Mouse (Mus musculus): Measurements from ENCODE around the gene Grik3.
A peak's percentile ranks its signal among the peaks of the same experiment; 100 is the strongest.

Grik3 gene

GRCm38 (mm10) chr4:125718429-125719140, 228.1 kb downstream of the Grik3 start:
- DNase-seq (ENCODE audit: low read depth, low spot score), result peak; percentile 71

GRCm38 (mm10) chr4:125726241-125726640, 235.7 kb downstream of the Grik3 start:
- no peak for DNase-seq (ENCODE audit: low read depth, low spot score)

- DNase-seq (ENCODE audit: low read depth, low spot score), result no peak
Observed at GRCm38 (mm10) chr4:125727030-125727429, 236.5 kb downstream of the Grik3 start.

GRCm38 (mm10) chr4:125727626-125728025, 237.1 kb downstream of the Grik3 start:
- DNase-seq (ENCODE audit: low read depth, low spot score), result no peak

DNA sequence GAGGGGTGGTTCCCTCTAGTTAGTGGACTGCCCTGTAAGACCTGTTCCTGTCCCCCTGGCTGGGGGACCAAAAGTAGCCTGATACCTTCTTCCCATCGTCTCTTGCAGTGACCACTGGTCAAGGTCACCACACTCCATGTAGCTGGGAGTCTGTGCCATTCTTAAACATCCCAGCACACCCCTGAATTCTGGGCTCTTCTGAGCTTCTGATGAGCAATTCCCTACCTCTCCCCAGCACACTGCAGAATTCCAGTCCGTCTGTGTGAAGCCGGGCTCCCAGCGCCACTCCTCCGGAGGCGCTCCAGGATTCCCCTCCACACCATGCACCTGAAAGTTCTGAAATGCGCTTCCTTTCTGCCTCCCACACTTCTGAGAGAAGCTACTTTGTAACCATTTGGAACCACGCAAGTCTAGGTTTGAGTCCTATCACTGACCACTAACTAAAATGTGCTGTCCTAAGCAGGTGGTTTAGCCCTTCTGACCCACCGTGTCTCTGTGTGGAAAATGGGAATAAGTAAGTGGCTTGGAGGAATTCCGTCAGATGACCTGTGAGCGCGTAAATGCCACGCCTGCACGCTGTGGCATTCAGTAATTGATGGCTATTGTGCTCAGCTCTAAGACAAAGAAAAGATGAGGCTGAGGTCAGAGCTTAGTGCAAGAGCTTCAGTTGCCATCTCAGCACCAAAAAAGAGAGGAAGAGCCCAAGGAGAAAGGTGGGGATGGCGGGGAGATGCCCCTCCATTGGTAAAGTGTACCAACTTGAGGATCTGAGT, 237.8 kb downstream of the Grik3 start:
- DNase-seq (ENCODE audit: low read depth, low spot score), result no peak

DNA sequence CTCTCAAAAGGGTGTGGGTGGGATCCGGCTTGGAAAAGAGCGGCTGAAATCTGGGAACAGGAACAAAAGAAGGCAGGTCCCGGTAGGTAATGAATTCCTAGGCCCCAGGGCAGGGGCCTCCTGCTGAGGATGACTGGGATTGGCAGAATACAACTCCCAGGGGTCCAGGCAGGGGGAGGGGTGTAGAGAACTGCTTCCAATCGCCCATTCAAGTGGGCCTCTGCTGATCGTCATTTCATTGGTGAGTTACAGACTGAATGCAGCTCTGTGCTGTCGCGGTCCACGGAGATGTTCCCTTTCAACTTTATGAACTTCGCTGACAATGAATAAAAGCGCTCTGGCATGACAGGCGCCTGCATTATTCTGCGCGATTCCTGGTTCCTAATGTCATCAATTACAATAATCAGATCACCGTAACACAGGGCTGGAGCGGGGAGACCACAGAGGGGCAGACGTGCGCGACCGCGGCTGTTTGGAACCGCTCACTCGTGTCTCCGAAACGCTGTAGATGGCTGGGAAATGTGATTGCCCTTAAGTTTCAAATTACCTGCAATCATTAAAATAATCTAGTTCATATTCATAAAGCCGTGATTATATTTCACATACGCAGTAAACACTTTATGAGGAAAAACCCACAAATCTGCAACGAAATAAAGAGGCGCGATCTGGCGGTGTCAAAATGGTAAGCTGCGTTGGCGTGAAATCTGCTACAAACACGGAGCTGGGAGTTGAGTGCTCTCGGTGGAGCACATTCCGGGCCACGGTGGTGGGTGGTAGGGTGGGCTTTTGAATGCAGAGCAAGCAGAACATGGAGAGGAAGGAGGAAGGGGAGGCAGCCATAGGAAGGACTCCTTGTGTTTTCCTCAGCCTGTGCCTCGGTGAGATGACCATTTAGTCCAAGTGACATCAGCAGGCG, 239.1 kb downstream of the Grik3 start:
- DNase-seq (ENCODE audit: low read depth, low spot score), result peak; percentile 13

DNA sequence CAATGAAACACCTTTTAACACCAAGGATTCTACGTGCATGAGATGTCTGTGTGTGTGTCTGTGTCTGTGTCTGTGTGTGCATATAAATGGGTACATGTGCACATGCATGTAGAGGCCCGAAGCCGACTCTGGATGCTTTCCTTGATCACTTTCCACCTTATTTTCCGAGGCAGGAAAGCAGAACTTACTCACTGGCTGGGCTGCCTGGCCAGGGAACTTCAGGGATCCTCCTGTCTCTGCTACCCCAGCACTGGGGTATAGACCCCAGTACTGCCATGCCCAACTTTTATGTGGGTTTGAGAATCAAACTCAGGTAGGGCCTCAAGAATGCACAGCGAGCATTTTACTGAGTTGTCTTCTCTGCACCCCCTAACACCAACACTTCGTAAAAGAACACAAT, 240.3 kb downstream of the Grik3 start:
- DNase-seq (ENCODE audit: low read depth, low spot score), result no peak

GRCm38 (mm10) chr4:125736783-125737182, 246.3 kb downstream of the Grik3 start:
- DNase-seq (ENCODE audit: low read depth, low spot score), result no peak

- DNase-seq (ENCODE audit: low read depth, low spot score), result peak; percentile 49
Observed at GRCm38 (mm10) chr4:125738825-125739224, 248.3 kb downstream of the Grik3 start.

- no peak for DNase-seq (ENCODE audit: low read depth, low spot score)
Observed at GRCm38 (mm10) chr4:125742162-125742571, 251.7 kb downstream of the Grik3 start.

- DNase-seq (ENCODE audit: low read depth, low spot score), result no peak
Observed at GRCm38 (mm10) chr4:125745902-125746301, 255.4 kb downstream of the Grik3 start.

- peak; percentile 65 for DNase-seq (ENCODE audit: low read depth, low spot score)
Observed at GRCm38 (mm10) chr4:125756393-125756792, 265.9 kb downstream of the Grik3 start.

GRCm38 (mm10) chr4:125760326-125760725, 269.8 kb downstream of the Grik3 start:
- no peak for DNase-seq (ENCODE audit: low read depth, low spot score)

DNA sequence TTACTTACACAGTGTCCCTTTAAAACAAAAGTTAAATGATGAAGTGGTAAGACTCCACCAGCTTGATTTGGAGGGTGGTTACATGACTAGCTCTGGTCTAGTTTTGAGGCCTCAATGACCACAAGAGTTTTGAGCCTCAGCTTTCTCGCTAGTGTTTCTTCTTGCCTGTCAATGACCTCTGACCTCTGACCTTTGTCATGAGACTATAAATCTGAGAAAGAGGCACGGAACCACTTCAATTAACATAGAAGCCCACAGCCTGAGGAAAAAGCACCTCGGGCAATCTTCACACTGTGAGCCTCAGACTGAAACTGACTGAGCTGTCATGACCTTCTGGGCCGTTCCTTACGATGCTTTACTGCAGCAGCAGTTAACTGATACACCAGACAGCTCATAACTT, 272.6 kb downstream of the Grik3 start:
- no peak for DNase-seq (ENCODE audit: low read depth, low spot score)
